Mouse (Mus musculus) heart, adult 8-10 months (tissue): ENCODE measurements around the gene Gm49027. TPM values are rescaled to one million over a fixed set of nuclear protein-coding genes. Genes with fewer than 3 reads are reported as not detected.

Experiments
- DNase-seq: peaks from one replicate; pipeline ENCODE4 v3.0.0; 2022; ENCODE audit warnings: low spot score
- microRNA-seq: library from miRNA; unstranded; fragments of <30 nt; microRNA quantifications from one replicate; pipeline ENCODE4 v1.2.0, GENCODE M21; 2022
- total RNA-seq, 4 experiments: library from RNA; stranded (reverse); gene quantifications; 2 replicates each; pipeline ENCODE4 v1.2.4; 2022

The Gm49027 gene
- total RNA-seq, 4 experiments from 2014 or later = 0.19 to 0.35 TPM; not detected in 2

DNA sequence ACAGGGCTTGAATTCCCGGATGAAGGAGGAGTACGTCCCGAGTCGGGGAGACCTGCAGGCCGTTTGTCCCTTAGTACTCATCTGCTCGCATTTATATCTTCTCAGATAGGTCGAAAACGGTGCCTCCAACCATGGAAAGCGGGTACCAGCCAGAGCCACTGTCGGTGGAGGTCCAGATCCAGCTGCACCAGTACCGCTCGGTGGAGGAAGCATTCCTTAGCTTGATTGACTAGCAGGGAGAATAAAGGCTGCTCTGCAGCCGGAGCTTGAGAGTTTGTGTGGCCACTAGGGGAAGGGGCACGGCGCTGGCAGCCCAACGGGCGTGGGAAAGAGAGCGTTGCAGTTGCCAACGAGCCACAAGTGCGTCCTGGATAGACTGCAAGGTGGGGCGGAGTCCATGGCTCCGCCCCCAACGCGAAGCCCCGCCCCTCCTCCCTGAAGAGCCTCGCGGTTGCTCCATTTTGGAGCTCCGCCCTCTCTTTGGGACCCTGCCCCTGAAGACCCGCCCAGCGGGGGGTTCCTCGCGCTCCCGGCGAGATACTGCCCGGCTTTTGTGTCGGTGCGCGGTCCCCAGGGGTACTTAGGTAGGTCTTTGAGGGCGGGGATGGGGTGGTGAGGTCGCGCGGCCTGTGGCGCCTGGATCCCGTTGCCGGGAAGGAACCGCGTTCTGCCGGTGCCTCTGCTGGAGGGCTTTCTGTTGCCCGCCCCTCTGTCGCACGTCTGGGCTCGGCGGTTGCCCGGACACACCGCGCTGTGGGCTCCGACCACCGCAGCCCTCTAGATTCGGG lies 17.2 kb downstream of the Gm49027 start:
- DNase-seq = peak; percentile 44

DNA sequence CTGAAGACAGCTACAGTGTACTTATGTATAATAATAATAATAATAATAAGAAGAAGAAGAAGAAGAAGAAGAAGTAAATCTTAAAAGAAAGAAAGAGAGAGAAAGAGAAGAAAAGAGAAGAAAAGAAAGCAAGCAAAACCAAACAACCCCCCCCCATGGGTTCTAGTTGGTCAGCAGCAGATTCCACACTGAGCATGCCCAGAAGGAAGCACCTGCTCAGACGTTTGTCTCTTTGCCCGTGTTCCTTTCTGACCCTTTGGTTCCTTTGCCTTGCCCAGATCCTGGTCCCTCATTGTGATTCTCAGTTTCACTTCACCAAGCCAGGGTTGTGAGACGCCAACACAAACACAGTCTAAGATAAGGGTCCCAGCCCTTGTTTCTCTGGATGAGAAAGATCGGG lies 23.3 kb downstream of the Gm49027 start:
- no peak for DNase-seq

- DNase-seq = peak; percentile 17
Measured at GRCm38 (mm10) chr5:123499717-123500116, 25.6 kb downstream of the Gm49027 start.

DNA sequence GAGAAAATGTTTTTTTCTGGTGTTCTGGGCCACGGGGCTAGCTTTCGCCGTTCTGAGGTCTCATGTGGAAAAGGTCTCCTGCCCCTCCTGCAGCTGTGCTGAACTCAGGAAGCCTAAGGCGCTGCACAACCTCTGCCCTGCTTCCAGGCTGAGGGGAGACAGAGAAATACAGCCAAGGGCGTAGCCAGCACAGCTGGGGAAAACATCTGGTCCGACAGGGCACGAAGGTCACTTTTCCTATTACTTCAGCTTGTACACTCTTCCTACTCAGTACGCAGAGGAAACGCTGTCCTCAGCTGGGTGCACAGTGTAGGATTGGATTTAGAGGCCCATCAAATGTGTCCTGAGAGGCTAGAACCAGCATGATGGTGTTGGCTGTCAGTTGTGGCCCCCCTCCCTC lies 35.4 kb downstream of the Gm49027 start:
- peak; percentile 56 for DNase-seq

GRCm38 (mm10) chr5:123489112-123489785 lies 36.0 kb downstream of the Gm49027 start, which contains the start of the genes Lrrc43 and Il31:
Gene Lrrc43 (plus strand): TSS chr5:123489305.
Gene Il31 (minus strand): TSS chr5:123489489.
- no peak for DNase-seq

DNA sequence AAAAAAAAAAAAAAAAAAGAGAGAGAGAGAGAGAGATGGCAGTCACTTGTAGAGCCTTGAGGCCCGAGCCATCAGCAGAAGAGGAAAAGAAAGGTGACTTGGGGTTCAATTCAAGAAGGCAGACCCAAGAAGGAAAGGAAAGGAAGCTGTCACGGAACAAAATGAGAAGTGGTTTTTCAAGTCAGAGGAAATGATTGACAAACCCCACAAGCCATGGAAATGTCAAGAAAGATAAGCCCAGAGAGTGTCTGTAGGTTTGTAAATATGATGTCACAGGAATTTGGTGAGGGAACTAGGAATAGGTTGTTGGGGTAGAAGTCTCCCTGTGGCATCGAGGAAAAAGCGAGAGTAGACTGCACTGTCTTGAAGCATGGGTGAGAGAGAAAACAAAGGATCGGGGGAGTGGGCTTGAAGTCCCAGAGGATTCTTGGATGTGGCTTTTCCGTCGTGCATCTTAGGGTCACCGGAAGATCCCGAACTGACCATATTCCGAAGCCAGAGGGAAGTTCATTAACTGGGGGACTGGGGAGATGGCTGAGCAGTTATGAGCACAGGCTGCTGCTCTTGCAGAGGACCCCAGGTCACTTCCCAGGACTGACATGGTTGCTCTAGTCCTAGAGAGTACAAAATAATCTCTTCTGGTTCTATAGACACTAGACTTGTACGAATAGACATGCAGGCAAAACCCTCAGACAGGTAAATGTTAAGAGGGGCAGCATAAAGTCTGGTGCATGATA lies 37.5 kb downstream of the Gm49027 start:
- DNase-seq = no peak

DNA sequence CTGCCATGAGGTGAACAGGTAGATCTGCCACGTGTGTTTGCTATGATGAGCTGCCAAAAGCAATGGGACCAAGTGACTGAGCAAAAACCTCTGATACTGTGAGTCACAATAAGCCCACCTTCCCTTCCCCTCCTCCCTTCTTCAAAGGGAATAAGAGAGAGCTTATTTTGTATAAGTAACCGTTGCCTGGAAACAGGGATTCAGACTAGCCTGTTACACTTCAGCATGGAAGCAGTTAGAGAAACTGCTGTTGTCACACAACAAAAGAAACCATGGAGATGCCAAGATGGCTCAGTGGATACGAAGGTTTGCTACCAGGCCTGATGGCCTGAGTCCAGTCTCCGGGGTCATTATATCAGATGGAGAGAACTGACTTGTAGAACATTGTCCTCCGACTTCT lies 51.5 kb downstream of the Gm49027 start:
- no peak for DNase-seq

- no peak for DNase-seq
Measured at GRCm38 (mm10) chr5:123470784-123471400, 54.4 kb downstream of the Gm49027 start.

DNA sequence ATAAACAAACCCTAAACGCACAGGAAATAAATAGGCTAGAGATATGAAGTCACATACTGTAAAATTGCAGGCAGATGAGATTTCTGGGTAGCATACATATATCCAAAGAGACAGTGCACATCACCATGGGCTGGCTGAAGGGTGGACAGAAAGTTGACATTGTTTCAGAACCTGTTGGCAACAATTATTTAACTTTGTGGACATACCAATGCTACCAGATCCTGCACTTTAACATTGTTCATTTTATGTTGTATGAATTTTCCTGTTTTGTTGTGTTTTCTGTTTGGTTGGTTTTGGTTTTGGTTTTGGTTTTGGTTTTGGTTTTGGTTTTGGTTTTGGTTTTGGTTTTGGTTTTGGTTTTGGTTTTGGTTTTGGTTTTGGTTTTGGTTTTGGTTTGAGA lies 60.6 kb downstream of the Gm49027 start:
- DNase-seq = no peak

Small RNA genes lying within 50 kb of the gene (microRNA-seq; reads per million reads assigned to microRNA genes)
- gene Mir7647 = 2.2 reads per million

Other genes with a start within 250 kb of the Gm49027 start
- 10 to 100 TPM in 1 of 4 experiments, 1 to 10 TPM in 3; 8.7 to 12.5 (median 9.4) TPM for gene Bcl7a, start 181.7 kb downstream of the Gm49027 start, total RNA-seq
- 10 to 100 TPM; 23.4 to 30.6 (median 27.3) TPM for gene Mlxip, start 130.7 kb downstream of the Gm49027 start, total RNA-seq
- gene Lrrc43, start 36.2 kb downstream of the Gm49027 start, total RNA-seq = not detected
- gene Il31, start 36.0 kb downstream of the Gm49027 start, total RNA-seq = not detected
- not detected for gene B3gnt4, start 15.0 kb downstream of the Gm49027 start, total RNA-seq
- 10 to 100 TPM; 68.8 to 72.1 (median 70.7) TPM for gene Diablo, start 1.3 kb downstream of the Gm49027 start, total RNA-seq
- 10 to 100 TPM; 25.5 to 37.2 (median 28.6) TPM for gene Vps33a, start 47.5 kb upstream of the Gm49027 start, total RNA-seq
- gene Clip1, start 159.1 kb upstream of the Gm49027 start, total RNA-seq = 100 to 1,000 TPM; 213 to 261 (median 228) TPM
- gene Zcchc8, start 195.6 kb upstream of the Gm49027 start, total RNA-seq = 10 to 100 TPM; 18.3 to 22.5 (median 20.3) TPM
- 10 to 100 TPM; 33.8 to 42.7 (median 39.4) TPM for gene Rsrc2, start 223.9 kb upstream of the Gm49027 start, total RNA-seq
- under 1 TPM; 0.11 to 0.53 (median 0.42) TPM for gene Kntc1, start 224.2 kb upstream of the Gm49027 start, total RNA-seq